Mouse (Mus musculus): ENCODE results near the gene Olfr792. TPM values are rescaled to one million over a fixed set of nuclear protein-coding genes. Genes with fewer than 3 reads are reported as not detected.

The Olfr792 gene
- polyA plus RNA-seq (2015; fragmentation: Nextera tagmentation; extraction: Ambion mirVana): not detected in 2 replicates

GRCm38 (mm10) chr10:129538862-129539261 lies at the start of gene Olfr792:
Olfr792 (plus strand) TSS chr10:129539162.

GRCm38 (mm10) chr10:129498192-129498591 lies 40.8 kb upstream of the Olfr792 start, which contains the start of gene Olfr790:
Olfr790 (plus strand) TSS chr10:129498492.

GRCm38 (mm10) chr10:129521492-129521891 lies 17.5 kb upstream of the Olfr792 start, which contains the start of gene Olfr791:
Olfr791 (plus strand) TSS chr10:129521792.

GRCm38 (mm10) chr10:129567355-129567754 lies 28.4 kb downstream of the Olfr792 start, which contains the start of gene Olfr794:
Olfr794 (plus strand) TSS chr10:129567655.

Small RNA genes lying within 50 kb of the gene (microRNA-seq; reads per million reads assigned to microRNA genes)
- 0 reads per million in 2 experiments for gene Gm23252

Other genes starting within 250 kb of the Olfr792 start
- not detected in 2 replicates for gene Olfr780, start 221.0 kb upstream of the Olfr792 start, polyA plus RNA-seq (2015; fragmentation: Nextera tagmentation; extraction: Ambion mirVana)
- gene Olfr781, start 210.3 kb upstream of the Olfr792 start, polyA plus RNA-seq (2015; fragmentation: Nextera tagmentation; extraction: Ambion mirVana): not detected in 2 replicates
- gene Olfr782, start 190.3 kb upstream of the Olfr792 start, polyA plus RNA-seq (2015; fragmentation: Nextera tagmentation; extraction: Ambion mirVana): not detected in 2 replicates
- gene Olfr784, start 155.1 kb upstream of the Olfr792 start, polyA plus RNA-seq (2015; fragmentation: Nextera tagmentation; extraction: Ambion mirVana): 0.06 TPM in 1 of 2 replicates, not detected in the other
- gene Olfr785, start 133.7 kb upstream of the Olfr792 start, polyA plus RNA-seq (2015; fragmentation: Nextera tagmentation; extraction: Ambion mirVana): not detected in 2 replicates
- not detected in 2 replicates for gene Olfr786, start 111.9 kb upstream of the Olfr792 start, polyA plus RNA-seq (2015; fragmentation: Nextera tagmentation; extraction: Ambion mirVana)
- not detected in 2 replicates for gene Olfr787, start 77.3 kb upstream of the Olfr792 start, polyA plus RNA-seq (2015; fragmentation: Nextera tagmentation; extraction: Ambion mirVana)
- not detected in 2 replicates for gene Olfr788, start 68.2 kb upstream of the Olfr792 start, polyA plus RNA-seq (2015; fragmentation: Nextera tagmentation; extraction: Ambion mirVana)
- gene Olfr789, start 54.4 kb upstream of the Olfr792 start, polyA plus RNA-seq (2015; fragmentation: Nextera tagmentation; extraction: Ambion mirVana): not detected in 2 replicates
- gene Olfr790, start 40.7 kb upstream of the Olfr792 start, polyA plus RNA-seq (2015; fragmentation: Nextera tagmentation; extraction: Ambion mirVana): not detected in 2 replicates
- gene Olfr791, start 17.4 kb upstream of the Olfr792 start, polyA plus RNA-seq (2015; fragmentation: Nextera tagmentation; extraction: Ambion mirVana): not detected in 2 replicates
- gene Olfr794, start 28.5 kb downstream of the Olfr792 start, polyA plus RNA-seq (2015; fragmentation: Nextera tagmentation; extraction: Ambion mirVana): not detected in 2 replicates
- not detected in 2 replicates for gene Olfr796, start 73.4 kb downstream of the Olfr792 start, polyA plus RNA-seq (2015; fragmentation: Nextera tagmentation; extraction: Ambion mirVana)
- gene Olfr798, start 88.8 kb downstream of the Olfr792 start, polyA plus RNA-seq (2015; fragmentation: Nextera tagmentation; extraction: Ambion mirVana): not detected in 2 replicates
- not detected in 2 replicates for gene Olfr799, start 98.3 kb downstream of the Olfr792 start, polyA plus RNA-seq (2015; fragmentation: Nextera tagmentation; extraction: Ambion mirVana)
- not detected in 2 replicates for gene Olfr800, start 118.5 kb downstream of the Olfr792 start, polyA plus RNA-seq (2015; fragmentation: Nextera tagmentation; extraction: Ambion mirVana)
- gene Olfr801, start 134.7 kb downstream of the Olfr792 start, polyA plus RNA-seq (2015; fragmentation: Nextera tagmentation; extraction: Ambion mirVana): not detected in 2 replicates
- not detected in 2 replicates for gene Olfr802, start 149.0 kb downstream of the Olfr792 start, polyA plus RNA-seq (2015; fragmentation: Nextera tagmentation; extraction: Ambion mirVana)
- not detected in 2 replicates for gene Olfr803, start 155.1 kb downstream of the Olfr792 start, polyA plus RNA-seq (2015; fragmentation: Nextera tagmentation; extraction: Ambion mirVana)
- not detected in 2 replicates for gene Olfr804, start 164.0 kb downstream of the Olfr792 start, polyA plus RNA-seq (2015; fragmentation: Nextera tagmentation; extraction: Ambion mirVana)
- not detected in 2 replicates for gene Olfr805, start 190.2 kb downstream of the Olfr792 start, polyA plus RNA-seq (2015; fragmentation: Nextera tagmentation; extraction: Ambion mirVana)
- gene Olfr806, start 202.8 kb downstream of the Olfr792 start, polyA plus RNA-seq (2015; fragmentation: Nextera tagmentation; extraction: Ambion mirVana): not detected in 2 replicates
- not detected in 2 replicates for gene Olfr807, start 218.6 kb downstream of the Olfr792 start, polyA plus RNA-seq (2015; fragmentation: Nextera tagmentation; extraction: Ambion mirVana)
- not detected in 2 replicates for gene Olfr808, start 226.3 kb downstream of the Olfr792 start, polyA plus RNA-seq (2015; fragmentation: Nextera tagmentation; extraction: Ambion mirVana)
- not detected in 2 replicates for gene Olfr809, start 235.5 kb downstream of the Olfr792 start, polyA plus RNA-seq (2015; fragmentation: Nextera tagmentation; extraction: Ambion mirVana)

Measured in skeletal muscle tissue, postnatal 0 days (tissue).